Mouse (Mus musculus): ENCODE measurements around the gene Egfr. TPM values are rescaled to one million over a fixed set of nuclear protein-coding genes. Genes with fewer than 3 reads are reported as not detected.

Egfr gene
- polyA plus RNA-seq, 1 experiment from 2014 or later: 9.3 TPM

GRCm38 (mm10) chr11:16871120-16871519 is 119.1 kb downstream of the Egfr start:
- H3K9me3 ChIP-seq: no peaks in the 10 kb centered on the region
- H3K27me3 ChIP-seq: no peaks in the 10 kb centered on the region
- H3K4me1 ChIP-seq: no peaks in the 10 kb centered on the region
- WGBS: 49% methylated on average over 5 of the region's 5 CpGs
- peak; percentile 19; the same call in 1 of the 2 replicates for ATAC-seq (ENCODE audit: borderline replicate concordance, extremely low read depth, low FRiP score, low TSS enrichment)
- no peak overlapping the region for H3K27ac ChIP-seq
- 0 out of 2 replicates have a peak, but pooled peaks cover 2% of the 10 kb centered on the region for H3K36me3 ChIP-seq
- H3K4me3 ChIP-seq: no peak overlapping the region
- no peak overlapping the region for H3K9ac ChIP-seq
- H3K4me2 ChIP-seq: no peak overlapping the region

GRCm38 (mm10) chr11:16877676-16878378 is 125.8 kb downstream of the Egfr start:
- no peaks in the 10 kb centered on the region for H3K9me3 ChIP-seq
- no peak overlapping the region for H3K4me2 ChIP-seq
- no peak overlapping the region for H3K4me3 ChIP-seq
- WGBS: 42% methylated on average over 9 of the region's 9 CpGs
- H3K27ac ChIP-seq: no peak overlapping the region
- no peaks in the 10 kb centered on the region for H3K36me3 ChIP-seq
- ATAC-seq (ENCODE audit: borderline replicate concordance, extremely low read depth, low FRiP score, low TSS enrichment): peak; percentile 42; the same call in 1 of the 2 replicates
- no peak overlapping the region for H3K9ac ChIP-seq
- no peaks in the 10 kb centered on the region for H3K4me1 ChIP-seq
- H3K27me3 ChIP-seq: no peaks in the 10 kb centered on the region

DNA sequence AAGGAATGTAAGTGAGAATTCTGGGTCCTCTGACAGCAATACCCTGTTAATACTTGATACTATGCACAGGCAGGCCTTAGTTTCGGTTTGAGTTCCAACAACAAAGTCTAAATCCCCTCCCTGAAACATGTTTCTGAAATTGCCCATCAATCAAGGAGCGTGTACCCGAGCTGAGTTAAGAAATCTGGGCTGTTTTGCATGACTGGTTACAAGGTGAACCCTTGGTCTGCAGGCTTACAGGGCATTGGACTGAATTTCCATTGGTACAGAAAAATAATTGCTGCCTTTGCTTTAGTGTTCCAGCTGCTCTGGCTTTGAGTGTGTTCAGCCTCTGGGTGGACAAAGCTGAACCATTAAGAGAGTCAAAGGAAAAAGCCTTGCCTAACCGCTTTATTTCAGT is 129.9 kb downstream of the Egfr start:
- Histone ChIP-seq H3K9ac (no peak overlapping the region), H3K4me1 (no peaks in the 10 kb centered on the region), H3K36me3 (no peaks in the 10 kb centered on the region), H3K4me3 (no peak overlapping the region), H3K27ac (no peak overlapping the region), H3K4me2 (no peak overlapping the region), H3K27me3 (no peaks in the 10 kb centered on the region), H3K9me3 (no peaks in the 10 kb centered on the region)
- ATAC-seq (ENCODE audit: borderline replicate concordance, extremely low read depth, low FRiP score, low TSS enrichment): no peak
- 83% methylated on average over 4 of the region's 4 CpGs for WGBS

DNA sequence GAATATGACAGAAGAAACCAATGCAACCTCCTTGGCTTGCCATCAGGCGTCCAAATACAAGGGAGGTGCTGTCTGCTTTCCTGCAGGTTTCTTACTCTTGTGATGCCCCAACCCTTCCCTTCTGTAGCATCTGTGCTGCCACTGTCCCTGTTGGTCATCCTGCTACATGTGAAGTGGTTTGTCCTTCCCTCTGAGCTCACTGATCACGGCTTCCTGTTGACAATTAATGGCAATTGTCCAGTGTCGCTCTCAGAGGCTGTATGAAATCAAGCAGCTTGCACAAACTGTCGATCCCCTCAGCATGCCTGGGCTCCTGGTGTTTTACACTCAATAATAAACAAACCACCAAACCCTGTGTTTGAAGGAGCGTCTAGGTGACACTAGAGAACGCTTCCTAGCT is 134.1 kb downstream of the Egfr start:
- ATAC-seq (ENCODE audit: borderline replicate concordance, extremely low read depth, low FRiP score, low TSS enrichment): no peak
- Histone ChIP-seq H3K27me3 (no peaks in the 10 kb centered on the region), H3K9me3 (no peaks in the 10 kb centered on the region), H3K9ac (no peak overlapping the region), H3K36me3 (no peaks in the 10 kb centered on the region), H3K4me3 (no peak overlapping the region), H3K4me1 (no peaks in the 10 kb centered on the region), H3K27ac (no peak overlapping the region), H3K4me2 (no peak overlapping the region)
- 58% methylated on average over 6 of the region's 6 CpGs for WGBS

GRCm38 (mm10) chr11:16888086-16888485 is 136.1 kb downstream of the Egfr start:
- Histone ChIP-seq H3K4me2 (no peak overlapping the region), H3K4me1 (no peaks in the 10 kb centered on the region), H3K36me3 (no peaks in the 10 kb centered on the region), H3K27ac (no peak overlapping the region), H3K4me3 (no peak overlapping the region), H3K27me3 (no peaks in the 10 kb centered on the region), H3K9ac (no peak overlapping the region), H3K9me3 (no peaks in the 10 kb centered on the region)
- no peak for ATAC-seq (ENCODE audit: borderline replicate concordance, extremely low read depth, low FRiP score, low TSS enrichment)

DNA sequence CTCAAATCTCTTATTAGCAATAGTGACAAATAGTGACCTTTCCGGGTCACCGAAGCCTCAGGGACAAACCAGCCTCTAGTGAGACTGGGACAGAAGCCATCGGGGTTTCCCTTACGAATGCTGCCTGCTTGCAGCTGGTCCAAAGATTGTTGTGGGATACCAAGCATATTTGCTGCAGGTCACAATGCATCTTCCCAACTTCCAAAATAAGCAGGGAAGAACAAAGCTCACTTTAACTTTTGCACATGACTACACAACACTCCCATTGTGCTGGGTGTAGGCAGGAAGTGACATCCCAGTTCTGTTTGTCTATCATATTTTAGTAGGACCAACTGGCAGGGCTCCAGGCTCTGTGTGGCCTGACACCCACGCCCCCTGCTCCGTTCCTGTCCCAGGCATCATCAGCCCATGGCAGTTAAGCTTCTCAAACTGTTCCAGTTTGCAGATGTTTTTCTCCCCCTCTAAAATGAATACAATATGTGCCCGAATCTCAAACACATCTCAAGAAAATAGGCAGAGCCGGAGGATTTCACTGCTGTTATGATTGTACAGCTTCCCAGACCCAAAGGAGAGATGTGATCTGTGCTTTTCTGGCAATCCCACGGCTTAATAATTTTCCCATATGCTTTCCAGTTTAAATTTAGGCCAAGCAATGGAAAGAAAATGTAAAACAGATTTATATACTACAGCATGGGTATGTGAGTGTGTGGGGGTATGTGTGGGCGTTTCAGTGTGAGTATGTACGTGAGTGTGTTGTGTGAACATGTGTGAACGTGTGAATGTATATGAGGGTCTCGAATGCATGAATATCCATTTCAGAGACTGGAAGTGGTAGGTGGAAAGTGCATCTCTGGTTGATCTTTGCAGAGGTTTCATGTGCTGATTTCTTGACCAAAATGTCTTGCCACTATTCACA is 143.7 kb downstream of the Egfr start:
- ATAC-seq (ENCODE audit: borderline replicate concordance, extremely low read depth, low FRiP score, low TSS enrichment): peak; percentile 69
- H3K27ac ChIP-seq: 0 out of 2 replicates have a peak overlapping the region, but pooled peaks have one; percentile 34
- 69% methylated on average over 13 of the region's 13 CpGs for WGBS
- no peak overlapping the region for H3K9ac ChIP-seq
- peaks cover 7% of the 10 kb centered on the region; the same call in 1 of the 2 replicates for H3K4me1 ChIP-seq
- no peak overlapping the region for H3K4me2 ChIP-seq
- no peaks in the 10 kb centered on the region for H3K9me3 ChIP-seq
- no peak overlapping the region for H3K4me3 ChIP-seq
- no peaks in the 10 kb centered on the region for H3K27me3 ChIP-seq
- H3K36me3 ChIP-seq: no peaks in the 10 kb centered on the region; the same call in 1 of the 2 replicates

GRCm38 (mm10) chr11:16897681-16898080 is 145.7 kb downstream of the Egfr start:
- Histone ChIP-seq H3K4me2 (no peak overlapping the region), H3K4me3 (no peak overlapping the region), H3K27me3 (no peaks in the 10 kb centered on the region), H3K9me3 (no peaks in the 10 kb centered on the region), H3K27ac (no peak overlapping the region), H3K9ac (no peak overlapping the region), H3K4me1 (peaks cover 15% of the 10 kb centered on the region; the same call in 1 of the 2 replicates), H3K36me3 (no peaks in the 10 kb centered on the region; the same call in 1 of the 2 replicates)
- 94% methylated on average over 2 of the region's 2 CpGs for WGBS
- no peak for ATAC-seq (ENCODE audit: borderline replicate concordance, extremely low read depth, low FRiP score, low TSS enrichment)

GRCm38 (mm10) chr11:16900182-16900581 is 148.2 kb downstream of the Egfr start:
- H3K4me2 ChIP-seq: no peak overlapping the region
- H3K4me1 ChIP-seq: peaks cover 15% of the 10 kb centered on the region; the same call in 1 of the 2 replicates
- H3K27ac ChIP-seq: no peak overlapping the region
- no peak overlapping the region for H3K4me3 ChIP-seq
- H3K9ac ChIP-seq: no peak overlapping the region
- no peaks in the 10 kb centered on the region for H3K27me3 ChIP-seq
- no peak for ATAC-seq (ENCODE audit: borderline replicate concordance, extremely low read depth, low FRiP score, low TSS enrichment)
- H3K9me3 ChIP-seq: no peaks in the 10 kb centered on the region
- H3K36me3 ChIP-seq: no peaks in the 10 kb centered on the region; the same call in 1 of the 2 replicates
- WGBS: 49% methylated on average over 1 of the region's 1 CpGs

- H3K9ac ChIP-seq: no peak overlapping the region
- H3K4me3 ChIP-seq: no peak overlapping the region
- no peaks in the 10 kb centered on the region; the same call in 1 of the 2 replicates for H3K36me3 ChIP-seq
- H3K27me3 ChIP-seq: no peaks in the 10 kb centered on the region
- H3K27ac ChIP-seq: no peak overlapping the region
- ATAC-seq (ENCODE audit: borderline replicate concordance, extremely low read depth, low FRiP score, low TSS enrichment): no peak
- H3K4me2 ChIP-seq: no peak overlapping the region
- WGBS: 45% methylated on average over 8 of the region's 8 CpGs
- no peaks in the 10 kb centered on the region for H3K9me3 ChIP-seq
- H3K4me1 ChIP-seq: peaks cover 9% of the 10 kb centered on the region; the same call in 1 of the 2 replicates
These were observed 148.8 kb downstream of the Egfr start for GRCm38 (mm10) chr11:16900653-16901416.

- H3K27me3 ChIP-seq: no peaks in the 10 kb centered on the region
- H3K27ac ChIP-seq: no peak overlapping the region
- H3K9ac ChIP-seq: no peak overlapping the region
- ATAC-seq (ENCODE audit: borderline replicate concordance, extremely low read depth, low FRiP score, low TSS enrichment): no peak
- 68% methylated on average over 8 of the region's 8 CpGs for WGBS
- 0 out of 2 replicates have a peak, but pooled peaks cover 8% of the 10 kb centered on the region for H3K4me1 ChIP-seq
- no peaks in the 10 kb centered on the region for H3K9me3 ChIP-seq
- no peak overlapping the region for H3K4me2 ChIP-seq
- 0 out of 2 replicates have a peak, but pooled peaks cover 5% of the 10 kb centered on the region for H3K36me3 ChIP-seq
- H3K4me3 ChIP-seq: no peak overlapping the region
These were observed 152.5 kb downstream of the Egfr start for GRCm38 (mm10) chr11:16904302-16905011.

DNA sequence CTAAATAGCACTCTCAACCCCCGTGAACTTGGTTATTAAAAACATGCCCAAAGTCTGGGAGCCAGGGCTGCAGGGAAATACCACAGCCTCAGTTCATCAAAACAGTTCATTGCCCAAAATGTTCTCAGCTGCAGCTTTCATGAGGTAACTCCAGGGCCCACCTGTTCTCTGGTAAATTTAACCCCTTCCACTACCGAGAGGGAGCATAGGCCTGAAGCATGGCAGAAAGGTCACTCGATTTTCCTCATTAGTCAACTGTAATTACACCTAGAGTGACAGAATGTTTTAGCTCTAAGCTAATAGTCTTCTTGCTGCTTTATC is 153.0 kb downstream of the Egfr start:
- Histone ChIP-seq H3K36me3 (0 out of 2 replicates have a peak, but pooled peaks cover 5% of the 10 kb centered on the region), H3K4me1 (0 out of 2 replicates have a peak, but pooled peaks cover 8% of the 10 kb centered on the region), H3K4me2 (no peak overlapping the region), H3K27me3 (no peaks in the 10 kb centered on the region), H3K4me3 (no peak overlapping the region), H3K9ac (no peak overlapping the region), H3K27ac (no peak overlapping the region), H3K9me3 (no peaks in the 10 kb centered on the region)
- ATAC-seq (ENCODE audit: borderline replicate concordance, extremely low read depth, low FRiP score, low TSS enrichment): no peak
- 34% methylated on average over 3 of the region's 3 CpGs for WGBS

Measured in lung, embryonic 15.5 days (tissue).